Mouse (Mus musculus): ENCODE measurements around the gene Tns3. TPM values are rescaled to one million over a fixed set of nuclear protein-coding genes. Genes with fewer than 3 reads are reported as not detected.

Tns3 gene
- polyA plus RNA-seq, 1 experiment from 2014 or later: 31.5 TPM

DNA sequence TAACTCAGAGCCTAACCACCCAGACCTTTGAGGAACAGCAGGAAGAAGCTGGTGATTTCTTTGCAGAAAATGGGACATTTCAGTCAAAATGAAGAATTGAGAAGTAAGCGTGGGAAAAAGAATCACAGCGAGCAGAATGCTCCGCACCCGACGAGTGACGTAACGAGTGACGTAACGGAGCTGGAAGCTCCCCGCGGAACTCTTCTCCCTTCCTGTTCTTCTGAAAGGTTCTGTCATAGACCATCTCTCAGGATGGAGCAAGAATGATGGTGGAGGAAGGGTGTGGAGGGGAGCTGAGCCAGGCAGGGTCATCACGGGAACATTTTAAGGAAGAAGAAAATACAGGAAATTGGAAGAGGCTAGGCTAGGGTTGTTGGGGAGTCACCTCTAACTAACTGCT lies 54.5 kb downstream of the Tns3 start:
- H3K4me2 ChIP-seq (replicated peaks; ENCODE audit: low read depth, low read length): no peak overlapping the region
- 75% methylated on average over 12 of the region's 12 CpGs for WGBS
- H3K9me3 ChIP-seq (ENCODE audit: low read length): no peaks in the 10 kb centered on the region
- no peaks in the 10 kb centered on the region for H3K27me3 ChIP-seq (ENCODE audit: insufficient read depth, low read length)
- no peak overlapping the region for H3K9ac ChIP-seq (replicated peaks; ENCODE audit: low read length)
- peaks cover 21% of the 10 kb centered on the region for H3K4me1 ChIP-seq (ENCODE audit: insufficient read depth, low read length)
- ATAC-seq (ENCODE audit: low FRiP score, low TSS enrichment): no peak
- no peak overlapping the region for H3K27ac ChIP-seq (ENCODE audit: low read length)
- H3K4me3 ChIP-seq (ENCODE audit: low read length): no peak overlapping the region
- H3K36me3 ChIP-seq (ENCODE audit: insufficient read depth, low read length): peaks cover 30% of the 10 kb centered on the region

DNA sequence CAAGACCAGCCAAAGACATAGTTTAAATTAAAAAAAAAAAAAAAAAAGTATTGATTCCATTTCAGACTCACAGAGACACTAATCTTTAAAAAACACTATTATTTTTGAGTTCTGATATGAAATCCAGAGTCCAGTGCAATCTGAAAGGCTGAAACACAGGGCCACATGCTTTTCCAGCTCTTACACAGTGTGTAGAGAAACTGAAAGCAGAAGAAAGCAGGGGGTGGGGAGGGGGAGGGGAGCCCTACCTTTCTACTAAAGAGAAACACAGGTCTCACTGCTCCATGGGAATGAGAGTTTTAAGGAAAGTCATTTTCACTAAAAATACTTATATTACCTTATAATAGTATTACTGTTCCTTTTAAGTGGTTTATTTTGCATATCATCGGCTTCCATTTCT lies 57.2 kb downstream of the Tns3 start:
- Histone ChIP-seq H3K27ac (ENCODE audit: low read length) (no peak overlapping the region), H3K27me3 (ENCODE audit: insufficient read depth, low read length) (no peaks in the 10 kb centered on the region), H3K4me2 (replicated peaks; ENCODE audit: low read depth, low read length) (no peak overlapping the region), H3K9ac (replicated peaks; ENCODE audit: low read length) (no peak overlapping the region), H3K9me3 (ENCODE audit: low read length) (no peaks in the 10 kb centered on the region), H3K36me3 (ENCODE audit: insufficient read depth, low read length) (peaks cover 17% of the 10 kb centered on the region; the same call in 1 of the 2 replicates), H3K4me1 (ENCODE audit: insufficient read depth, low read length) (peaks cover 19% of the 10 kb centered on the region), H3K4me3 (ENCODE audit: low read length) (no peak overlapping the region)
- no peak for ATAC-seq (ENCODE audit: low FRiP score, low TSS enrichment)
- 98% methylated on average over 1 of the region's 1 CpGs for WGBS

DNA sequence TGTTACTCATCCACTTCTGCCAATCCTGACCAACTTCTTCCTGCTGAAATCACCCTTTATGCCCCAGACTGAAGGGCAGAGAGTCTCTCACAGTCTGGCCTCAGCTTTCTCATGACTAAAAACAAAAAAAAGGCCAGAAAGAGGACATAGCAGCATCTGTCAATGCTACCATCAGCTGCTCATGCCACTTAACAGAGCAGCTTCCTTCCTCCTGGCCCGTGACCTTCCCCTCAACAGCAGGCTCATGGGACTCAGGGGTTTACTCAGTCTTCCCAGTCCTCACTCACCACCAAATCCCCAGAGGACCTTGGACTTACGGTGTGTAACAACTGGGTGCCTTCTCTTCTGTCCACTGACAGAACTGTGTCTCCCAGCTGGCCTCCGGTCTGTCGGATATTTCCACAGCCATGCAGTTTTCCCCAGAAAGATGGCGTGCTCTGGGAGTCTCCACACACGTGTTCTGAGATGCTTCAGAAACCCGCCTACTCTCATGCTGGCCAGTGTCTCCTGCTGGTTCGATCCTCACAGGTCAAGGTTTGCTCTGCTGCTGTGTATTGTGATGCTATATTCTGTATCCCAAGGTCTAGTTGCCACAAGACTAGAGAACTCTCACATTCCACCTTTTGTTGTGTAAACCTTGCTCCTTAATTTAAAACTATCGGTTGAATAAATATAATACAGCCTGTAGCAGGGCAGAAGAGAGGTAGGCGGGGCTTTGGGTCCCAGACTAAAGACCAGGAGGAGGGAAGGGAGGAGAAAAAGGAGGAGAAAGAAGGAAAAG lies 59.4 kb downstream of the Tns3 start:
- Histone ChIP-seq H3K4me1 (ENCODE audit: insufficient read depth, low read length) (peaks cover 16% of the 10 kb centered on the region), H3K9ac (replicated peaks; ENCODE audit: low read length) (no peak overlapping the region), H3K27me3 (ENCODE audit: insufficient read depth, low read length) (no peaks in the 10 kb centered on the region), H3K4me3 (ENCODE audit: low read length) (no peak overlapping the region), H3K27ac (ENCODE audit: low read length) (0 out of 2 replicates have a peak overlapping the region, but pooled peaks have one; percentile 4), H3K9me3 (ENCODE audit: low read length) (no peaks in the 10 kb centered on the region), H3K4me2 (replicated peaks; ENCODE audit: low read depth, low read length) (no peak overlapping the region), H3K36me3 (ENCODE audit: insufficient read depth, low read length) (peaks cover 17% of the 10 kb centered on the region; the same call in 1 of the 2 replicates)
- no peak for ATAC-seq (ENCODE audit: low FRiP score, low TSS enrichment)
- 89% methylated on average over 10 of the region's 10 CpGs for WGBS

DNA sequence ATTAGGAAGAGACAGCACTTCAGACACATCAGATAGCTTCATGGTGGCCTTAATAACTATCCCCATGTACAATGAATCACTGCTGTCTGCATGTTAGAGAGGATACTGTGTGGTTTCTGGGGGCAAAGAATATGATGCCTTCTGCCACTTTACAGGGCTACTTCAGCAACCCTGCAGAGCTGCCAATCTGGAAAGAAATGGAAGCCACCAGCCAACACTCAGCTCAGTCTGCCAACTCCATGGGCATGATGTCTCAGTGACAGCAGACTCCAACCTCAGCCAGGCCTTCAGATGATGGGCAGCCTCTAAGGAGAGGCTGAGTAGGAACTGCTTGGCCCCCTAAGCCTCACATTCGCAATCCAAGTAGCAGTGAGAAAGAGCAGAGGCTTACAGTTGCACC lies 61.7 kb downstream of the Tns3 start:
- Histone ChIP-seq H3K27me3 (ENCODE audit: insufficient read depth, low read length) (no peaks in the 10 kb centered on the region), H3K36me3 (ENCODE audit: insufficient read depth, low read length) (peaks cover 18% of the 10 kb centered on the region; the same call in 1 of the 2 replicates), H3K27ac (ENCODE audit: low read length) (no peak overlapping the region), H3K9me3 (ENCODE audit: low read length) (no peaks in the 10 kb centered on the region), H3K4me3 (ENCODE audit: low read length) (no peak overlapping the region), H3K9ac (replicated peaks; ENCODE audit: low read length) (no peak overlapping the region), H3K4me2 (replicated peaks; ENCODE audit: low read depth, low read length) (no peak overlapping the region), H3K4me1 (ENCODE audit: insufficient read depth, low read length) (peaks cover 10% of the 10 kb centered on the region)
- WGBS: 79% methylated on average over 1 of the region's 1 CpGs
- no peak for ATAC-seq (ENCODE audit: low FRiP score, low TSS enrichment)

DNA sequence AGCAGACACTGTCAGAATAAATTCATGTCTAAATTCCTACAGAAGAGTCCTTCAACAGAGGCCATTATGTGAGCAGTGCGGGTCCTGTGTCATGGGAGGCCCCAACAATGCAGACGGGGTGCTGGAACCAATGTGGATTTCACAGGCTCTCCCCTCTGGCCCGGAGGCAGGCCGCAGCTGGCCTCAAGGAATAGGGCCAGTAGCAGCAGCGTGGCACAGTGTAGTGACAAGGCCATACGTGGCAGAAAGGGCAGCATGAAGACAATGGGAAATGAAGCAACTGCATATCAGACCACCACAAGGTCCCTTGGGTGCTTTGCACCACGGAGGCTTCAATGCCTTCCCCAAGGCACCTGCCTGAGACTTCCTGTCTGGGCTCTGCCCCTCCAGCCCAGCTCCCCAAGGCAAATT lies 62.9 kb downstream of the Tns3 start:
- no peaks in the 10 kb centered on the region for H3K9me3 ChIP-seq (ENCODE audit: low read length)
- peaks cover 14% of the 10 kb centered on the region; the same call in 1 of the 2 replicates for H3K36me3 ChIP-seq (ENCODE audit: insufficient read depth, low read length)
- WGBS: 66% methylated on average over 7 of the region's 7 CpGs
- H3K9ac ChIP-seq (replicated peaks; ENCODE audit: low read length): 0 out of 2 replicates have a peak overlapping the region, but pooled peaks have one; percentile 6
- peak; percentile 58; the same call in 1 of the 2 replicates for ATAC-seq (ENCODE audit: low FRiP score, low TSS enrichment)
- H3K4me2 ChIP-seq (replicated peaks; ENCODE audit: low read depth, low read length): no peak overlapping the region
- no peak overlapping the region for H3K4me3 ChIP-seq (ENCODE audit: low read length)
- no peaks in the 10 kb centered on the region for H3K27me3 ChIP-seq (ENCODE audit: insufficient read depth, low read length)
- H3K27ac ChIP-seq (ENCODE audit: low read length): peak overlapping the region; percentile 54; the same call in 1 of the 2 replicates
- H3K4me1 ChIP-seq (ENCODE audit: insufficient read depth, low read length): peaks cover 10% of the 10 kb centered on the region

DNA sequence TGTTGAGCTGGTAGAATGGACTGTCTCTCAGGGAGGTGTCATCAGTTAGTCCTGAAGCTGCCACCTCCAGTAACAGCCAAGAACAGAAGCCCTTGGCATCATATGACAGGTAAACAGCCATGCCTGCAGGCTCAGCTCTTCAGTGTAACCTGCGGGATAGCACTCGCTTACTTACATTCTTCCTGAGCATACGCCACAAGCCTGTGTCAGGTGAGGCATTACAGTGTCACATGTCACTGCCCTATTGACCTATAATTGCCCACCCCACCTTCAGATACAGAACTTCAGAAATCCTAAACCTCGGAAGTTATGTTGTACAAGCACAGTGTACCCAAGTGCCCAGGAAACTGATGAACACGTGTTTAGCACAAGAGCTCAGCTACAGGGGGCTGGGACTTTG lies 68.7 kb downstream of the Tns3 start:
- Histone ChIP-seq H3K4me1 (ENCODE audit: insufficient read depth, low read length) (peaks cover 9% of the 10 kb centered on the region), H3K4me3 (ENCODE audit: low read length) (no peak overlapping the region), H3K4me2 (replicated peaks; ENCODE audit: low read depth, low read length) (no peak overlapping the region), H3K27me3 (ENCODE audit: insufficient read depth, low read length) (no peaks in the 10 kb centered on the region), H3K27ac (ENCODE audit: low read length) (no peak overlapping the region), H3K36me3 (ENCODE audit: insufficient read depth, low read length) (peaks cover 25% of the 10 kb centered on the region; the same call in 1 of the 2 replicates), H3K9ac (replicated peaks; ENCODE audit: low read length) (no peak overlapping the region), H3K9me3 (ENCODE audit: low read length) (no peaks in the 10 kb centered on the region)
- no peak for ATAC-seq (ENCODE audit: low FRiP score, low TSS enrichment)
- 77% methylated on average over 5 of the region's 5 CpGs for WGBS

DNA sequence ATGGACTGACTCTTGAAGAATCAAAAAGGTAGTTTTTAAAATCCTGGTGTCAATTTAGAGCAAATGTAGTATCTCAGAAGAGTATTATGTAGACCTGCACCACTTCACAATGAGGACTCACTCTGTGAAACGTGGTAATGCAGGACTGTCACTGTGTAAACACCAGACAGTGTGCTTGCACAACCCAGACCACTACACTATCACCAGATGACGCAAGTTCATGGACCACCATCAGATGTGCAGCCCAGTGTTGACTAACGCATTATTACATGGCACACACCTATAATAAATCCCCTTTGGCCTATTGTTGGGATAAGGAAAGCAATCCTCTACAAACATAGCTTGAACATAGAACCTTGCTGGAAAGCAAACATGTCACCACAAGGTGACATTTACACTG lies 71.2 kb downstream of the Tns3 start:
- no peak for ATAC-seq (ENCODE audit: low FRiP score, low TSS enrichment)

DNA sequence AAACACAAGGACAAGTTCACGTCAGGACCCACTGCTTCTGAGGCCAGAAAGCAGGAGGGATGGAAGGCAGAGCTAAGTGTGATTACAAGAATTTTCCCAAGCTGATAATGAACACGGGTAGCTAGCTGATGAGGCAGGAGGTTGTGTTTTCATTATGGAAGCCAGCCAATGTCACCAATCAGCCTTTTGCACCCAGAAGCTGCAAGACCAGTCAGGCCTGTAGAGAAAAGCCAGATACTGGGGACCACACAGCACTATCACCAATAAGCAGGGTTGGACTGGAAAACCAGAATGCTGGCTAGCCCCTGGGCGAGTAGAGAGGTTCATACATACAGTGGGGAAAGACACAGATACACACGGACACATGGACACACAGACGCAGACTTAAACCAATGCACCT lies 73.1 kb downstream of the Tns3 start:
- no peak overlapping the region for H3K9ac ChIP-seq (replicated peaks; ENCODE audit: low read length)
- WGBS: 80% methylated on average over 5 of the region's 5 CpGs
- no peaks in the 10 kb centered on the region for H3K9me3 ChIP-seq (ENCODE audit: low read length)
- H3K27ac ChIP-seq (ENCODE audit: low read length): peak overlapping the region; percentile 39; the same call in 1 of the 2 replicates
- H3K27me3 ChIP-seq (ENCODE audit: insufficient read depth, low read length): no peaks in the 10 kb centered on the region
- peaks cover 14% of the 10 kb centered on the region; the same call in 1 of the 2 replicates for H3K36me3 ChIP-seq (ENCODE audit: insufficient read depth, low read length)
- no peak overlapping the region for H3K4me2 ChIP-seq (replicated peaks; ENCODE audit: low read depth, low read length)
- H3K4me1 ChIP-seq (ENCODE audit: insufficient read depth, low read length): peaks cover 24% of the 10 kb centered on the region
- ATAC-seq (ENCODE audit: low FRiP score, low TSS enrichment): no peak
- H3K4me3 ChIP-seq (ENCODE audit: low read length): no peak overlapping the region

More for the DNA sequence above, 71.2 kb downstream of the Tns3 start:
- H3K9ac ChIP-seq (replicated peaks; ENCODE audit: low read length): no peak overlapping the region
- no peak overlapping the region for H3K4me3 ChIP-seq (ENCODE audit: low read length)
- no peaks in the 10 kb centered on the region for H3K27me3 ChIP-seq (ENCODE audit: insufficient read depth, low read length)
- peaks cover 19% of the 10 kb centered on the region for H3K4me1 ChIP-seq (ENCODE audit: insufficient read depth, low read length)
- WGBS: 91% methylated on average over 3 of the region's 3 CpGs
- H3K36me3 ChIP-seq (ENCODE audit: insufficient read depth, low read length): peaks cover 21% of the 10 kb centered on the region; the same call in 1 of the 2 replicates
- H3K27ac ChIP-seq (ENCODE audit: low read length): no peak overlapping the region
- H3K9me3 ChIP-seq (ENCODE audit: low read length): no peaks in the 10 kb centered on the region
- H3K4me2 ChIP-seq (replicated peaks; ENCODE audit: low read depth, low read length): no peak overlapping the region

DNA sequence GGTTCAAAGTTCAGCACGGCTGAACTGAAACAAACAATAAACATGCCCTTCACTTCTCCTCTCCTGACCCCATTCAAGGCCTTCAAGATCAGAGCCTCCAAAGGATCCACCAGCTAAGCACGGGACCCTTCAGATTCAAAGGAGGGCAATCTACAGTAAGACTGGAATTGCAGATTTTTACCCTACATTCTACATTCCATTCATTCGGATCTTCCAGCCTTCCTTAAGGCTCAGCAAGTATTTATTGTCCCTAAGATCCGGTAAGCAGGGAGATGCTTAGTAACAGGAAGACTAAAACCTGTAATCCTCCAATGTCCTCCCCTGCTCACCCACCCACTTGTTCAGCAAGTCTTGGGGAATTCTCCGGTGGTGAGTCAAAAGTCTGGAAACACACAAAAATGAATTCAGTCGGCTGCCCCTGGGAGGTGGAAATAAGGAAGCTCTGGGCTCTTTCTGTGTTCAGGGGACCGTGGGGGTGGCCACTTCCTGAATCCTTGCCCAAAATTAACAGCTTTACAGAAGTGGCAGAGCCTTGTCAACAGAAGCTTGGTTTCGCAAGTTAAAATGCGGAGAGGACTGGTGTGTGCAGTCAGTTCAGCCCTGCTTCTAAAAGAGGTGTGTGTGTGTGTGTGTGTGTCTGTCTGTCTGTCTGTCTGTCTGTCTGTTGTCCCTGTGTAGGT lies 75.0 kb downstream of the Tns3 start:
- H3K4me3 ChIP-seq (ENCODE audit: low read length): no peak overlapping the region
- peak overlapping the region; percentile 32; the same call in 1 of the 2 replicates for H3K27ac ChIP-seq (ENCODE audit: low read length)
- H3K36me3 ChIP-seq (ENCODE audit: insufficient read depth, low read length): 0 out of 2 replicates have a peak, but pooled peaks cover 4% of the 10 kb centered on the region
- WGBS: 50% methylated on average over 9 of the region's 9 CpGs
- no peak overlapping the region for H3K9ac ChIP-seq (replicated peaks; ENCODE audit: low read length)
- 0 out of 2 replicates have a peak, but pooled peaks have one; percentile 28 for ATAC-seq (ENCODE audit: low FRiP score, low TSS enrichment)
- H3K4me2 ChIP-seq (replicated peaks; ENCODE audit: low read depth, low read length): no peak overlapping the region
- no peaks in the 10 kb centered on the region for H3K27me3 ChIP-seq (ENCODE audit: insufficient read depth, low read length)
- no peaks in the 10 kb centered on the region for H3K9me3 ChIP-seq (ENCODE audit: low read length)
- H3K4me1 ChIP-seq (ENCODE audit: insufficient read depth, low read length): peaks cover 32% of the 10 kb centered on the region
